Mouse (Mus musculus): ENCODE results near the gene Glud1. TPM values are rescaled to one million over a fixed set of nuclear protein-coding genes. Genes with fewer than 3 reads are reported as not detected.
"Not testable (repeated sequence)": the region's sequence is repeated elsewhere in the genome, so short reads cannot be mapped to it uniquely, and the experiment has no call there.

The Glud1 gene
- polyA plus RNA-seq, 1 experiment, result 305 TPM

DNA sequence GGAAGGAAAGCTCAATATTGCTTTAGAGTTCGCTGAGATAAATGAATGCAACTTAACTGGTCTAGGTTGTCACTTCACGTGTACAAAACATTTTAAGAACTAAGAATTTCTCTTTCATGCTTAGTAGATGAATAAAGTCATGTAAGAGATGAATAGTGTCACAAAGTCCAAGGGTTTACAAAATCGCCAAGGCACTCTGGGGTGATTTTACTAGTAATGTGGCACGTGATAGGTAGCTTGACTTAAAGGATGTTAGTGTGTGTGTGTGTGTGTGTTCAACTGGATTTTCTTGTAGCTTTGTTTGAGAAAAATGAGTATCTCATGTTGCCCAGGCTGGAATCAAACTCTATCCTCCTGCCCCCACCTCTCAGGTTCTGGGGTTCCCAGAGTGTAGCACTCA lies 1.3 kb upstream of the Glud1 start:
- H3K27ac ChIP-seq (ENCODE audit: insufficient read depth, low read length), result peak overlapping the region; percentile 64; the same call in 1 of the 2 replicates
- no peaks in the 10 kb centered on the region for H3K9me3 ChIP-seq (replicated peaks; ENCODE audit: control insufficient read depth, insufficient read depth, low read length, poor library complexity, severe bottlenecking)
- TF ChIP-seq CTCF (IDR thresholded peaks at IDR 0.05; ENCODE audit: low read depth, low read length) (no peak), EP300 (IDR thresholded peaks at IDR 0.05; ENCODE audit: insufficient read depth, low read depth, low read length) (no peak), POLR2A (IDR thresholded peaks at IDR 0.05; ENCODE audit: insufficient read depth, low read length) (no peak)
- H3K4me1 ChIP-seq (ENCODE audit: control insufficient read depth, insufficient read depth, low read length), result no peaks in the 10 kb centered on the region
- H3K9ac ChIP-seq (ENCODE audit: low read depth, poor library complexity, severe bottlenecking), result peak overlapping the region; percentile 90
- no peaks in the 10 kb centered on the region for H3K27me3 ChIP-seq (ENCODE audit: control insufficient read depth, insufficient read depth, low read length, poor library complexity, severe bottlenecking)
- H3K36me3 ChIP-seq (ENCODE audit: control insufficient read depth, insufficient read depth, low read length, poor library complexity, severe bottlenecking), result peaks cover 8% of the 10 kb centered on the region
- H3K4me3 ChIP-seq (ENCODE audit: low read depth, low read length), result no peak overlapping the region; the same call in 1 of the 2 replicates

DNA sequence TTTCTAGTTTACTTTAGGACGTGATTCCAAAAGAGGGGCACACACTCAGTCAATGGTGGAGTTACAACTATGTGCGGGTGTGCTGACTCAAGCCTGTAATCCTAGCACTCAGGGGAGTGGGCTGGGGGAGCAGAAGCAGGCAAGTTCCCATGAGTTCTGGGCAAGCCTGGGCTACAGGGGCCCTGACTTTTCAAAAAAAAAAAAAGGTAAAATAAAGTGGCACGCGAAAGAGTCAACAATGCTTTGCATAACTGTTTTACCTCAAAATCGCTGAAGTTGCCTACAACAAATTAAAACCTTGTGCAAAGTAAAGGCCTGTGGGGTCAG lies 657 bp upstream of the Glud1 start:
- no peaks in the 10 kb centered on the region for H3K27me3 ChIP-seq (ENCODE audit: control insufficient read depth, insufficient read depth, low read length, poor library complexity, severe bottlenecking)
- H3K4me3 ChIP-seq (ENCODE audit: low read depth, low read length), result peak overlapping the region; percentile 83
- no peaks in the 10 kb centered on the region for H3K9me3 ChIP-seq (replicated peaks; ENCODE audit: control insufficient read depth, insufficient read depth, low read length, poor library complexity, severe bottlenecking)
- peak overlapping the region; percentile 90 for H3K9ac ChIP-seq (ENCODE audit: low read depth, poor library complexity, severe bottlenecking)
- peaks cover 11% of the 10 kb centered on the region for H3K36me3 ChIP-seq (ENCODE audit: control insufficient read depth, insufficient read depth, low read length, poor library complexity, severe bottlenecking)
- H3K4me1 ChIP-seq (ENCODE audit: control insufficient read depth, insufficient read depth, low read length), result no peaks in the 10 kb centered on the region
- peak overlapping the region; percentile 95 for H3K27ac ChIP-seq (ENCODE audit: insufficient read depth, low read length)
- no peak for TF ChIP-seq POLR2A (IDR thresholded peaks at IDR 0.05; ENCODE audit: insufficient read depth, low read length)

DNA sequence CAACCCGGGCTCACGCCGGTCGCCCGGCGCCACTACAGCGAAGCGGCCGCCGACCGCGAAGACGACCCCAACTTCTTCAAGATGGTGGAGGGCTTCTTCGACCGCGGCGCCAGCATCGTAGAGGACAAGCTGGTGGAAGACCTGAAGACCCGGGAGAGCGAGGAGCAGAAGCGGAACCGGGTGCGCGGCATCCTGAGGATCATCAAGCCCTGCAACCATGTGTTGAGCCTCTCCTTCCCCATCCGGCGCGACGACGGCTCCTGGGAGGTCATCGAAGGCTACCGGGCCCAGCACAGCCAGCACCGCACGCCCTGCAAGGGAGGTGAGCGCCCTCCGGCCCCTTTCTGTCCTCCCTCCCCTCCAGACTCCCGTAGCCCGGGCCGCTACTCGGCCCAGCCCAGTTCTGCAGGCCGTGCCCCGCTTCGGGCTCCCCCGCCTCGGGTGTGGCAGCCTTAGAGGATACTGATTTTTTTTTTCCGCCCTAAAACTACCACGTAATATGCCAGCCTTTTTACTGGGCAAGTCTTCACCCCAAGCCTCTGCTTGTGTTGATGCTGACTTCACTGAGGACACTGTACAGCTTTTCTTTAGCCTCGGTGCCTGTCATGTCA lies 599 bp downstream of the Glud1 start:
- Histone ChIP-seq H3K4me3 (ENCODE audit: low read depth, low read length) (peak overlapping the region; percentile 78), H3K9ac (ENCODE audit: low read depth, poor library complexity, severe bottlenecking) (peak overlapping the region; percentile 90), H3K36me3 (ENCODE audit: control insufficient read depth, insufficient read depth, low read length, poor library complexity, severe bottlenecking) (peaks cover 17% of the 10 kb centered on the region), H3K9me3 (replicated peaks; ENCODE audit: control insufficient read depth, insufficient read depth, low read length, poor library complexity, severe bottlenecking) (no peaks in the 10 kb centered on the region), H3K27ac (ENCODE audit: insufficient read depth, low read length) (peak overlapping the region; percentile 27), H3K27me3 (ENCODE audit: control insufficient read depth, insufficient read depth, low read length, poor library complexity, severe bottlenecking) (no peaks in the 10 kb centered on the region), H3K4me1 (ENCODE audit: control insufficient read depth, insufficient read depth, low read length) (peaks cover 1% of the 10 kb centered on the region)
- TF ChIP-seq CTCF (IDR thresholded peaks at IDR 0.05; ENCODE audit: low read depth, low read length) (no peak), POLR2A (IDR thresholded peaks at IDR 0.05; ENCODE audit: insufficient read depth, low read length) (no peak), EP300 (IDR thresholded peaks at IDR 0.05; ENCODE audit: insufficient read depth, low read depth, low read length) (no peak)

DNA sequence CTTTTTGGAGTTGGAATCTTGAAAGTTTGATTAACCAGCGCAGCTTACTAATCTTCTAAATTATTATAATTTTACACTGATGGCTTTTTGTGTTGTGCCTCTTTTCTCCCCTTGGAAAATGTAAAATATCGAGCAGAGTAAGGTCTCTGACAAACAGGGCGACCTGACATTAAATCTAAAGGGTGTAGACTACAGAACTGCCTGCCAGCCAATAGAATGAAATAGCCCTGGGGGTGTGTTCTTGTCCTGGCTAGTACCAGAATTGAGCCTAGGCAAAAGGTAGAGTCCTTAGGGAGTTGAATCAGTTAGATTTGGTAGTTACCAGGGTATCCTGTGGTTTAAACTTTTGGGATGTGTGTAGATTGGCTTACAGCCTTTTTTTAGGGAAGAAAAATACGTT lies 1.2 kb downstream of the Glud1 start:
- TF ChIP-seq POLR2A (IDR thresholded peaks at IDR 0.05; ENCODE audit: insufficient read depth, low read length), result no peak
- no peak for TF ChIP-seq EP300 (IDR thresholded peaks at IDR 0.05; ENCODE audit: insufficient read depth, low read depth, low read length)
- TF ChIP-seq CTCF (IDR thresholded peaks at IDR 0.05; ENCODE audit: low read depth, low read length), result no peak
- H3K27ac ChIP-seq (ENCODE audit: insufficient read depth, low read length), result peak overlapping the region; percentile 27
- peaks cover 17% of the 10 kb centered on the region for H3K36me3 ChIP-seq (ENCODE audit: control insufficient read depth, insufficient read depth, low read length, poor library complexity, severe bottlenecking)
- peak overlapping the region; percentile 78 for H3K4me3 ChIP-seq (ENCODE audit: low read depth, low read length)
- H3K9me3 ChIP-seq (replicated peaks; ENCODE audit: control insufficient read depth, insufficient read depth, low read length, poor library complexity, severe bottlenecking), result no peaks in the 10 kb centered on the region
- H3K27me3 ChIP-seq (ENCODE audit: control insufficient read depth, insufficient read depth, low read length, poor library complexity, severe bottlenecking), result no peaks in the 10 kb centered on the region
- peak overlapping the region; percentile 90 for H3K9ac ChIP-seq (ENCODE audit: low read depth, poor library complexity, severe bottlenecking)
- H3K4me1 ChIP-seq (ENCODE audit: control insufficient read depth, insufficient read depth, low read length), result peaks cover 1% of the 10 kb centered on the region

DNA sequence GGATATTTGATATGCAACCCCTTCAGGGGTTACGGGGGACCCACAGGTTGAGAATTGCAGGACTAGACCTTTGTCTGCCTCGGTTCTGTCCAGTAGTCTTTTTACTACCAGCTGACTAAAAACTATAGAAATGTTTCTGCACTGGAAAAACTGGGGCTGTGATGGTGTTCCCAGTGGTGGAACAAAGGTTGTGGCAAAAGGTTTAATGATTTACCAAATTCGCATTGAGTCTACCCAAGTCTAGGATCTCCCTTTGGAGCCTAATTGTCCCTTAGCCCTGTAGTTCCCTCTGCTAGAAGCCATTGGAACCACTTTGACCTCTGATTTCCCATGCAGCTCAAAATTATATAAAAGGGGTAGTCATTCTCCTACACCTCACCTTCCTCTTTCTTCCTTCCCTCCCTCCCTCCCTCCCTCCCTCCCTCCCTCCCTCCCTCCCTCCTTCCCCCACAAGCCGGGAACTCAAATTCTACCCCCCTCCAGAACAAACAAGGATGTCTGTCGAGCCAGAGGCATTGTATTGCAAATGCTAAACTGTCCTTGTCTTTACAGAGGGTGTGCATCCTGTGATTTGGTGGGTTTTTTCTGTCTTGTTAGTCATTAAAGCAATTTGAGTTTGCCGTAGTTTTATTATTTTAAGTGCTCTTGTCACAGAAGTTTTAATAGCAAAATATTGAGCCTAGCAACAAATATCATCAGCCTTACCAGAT lies 2.0 kb downstream of the Glud1 start:
- H3K27ac ChIP-seq (ENCODE audit: insufficient read depth, low read length), result peak overlapping the region; percentile 94
- TF ChIP-seq POLR2A (IDR thresholded peaks at IDR 0.05; ENCODE audit: insufficient read depth, low read length), result no peak
- TF ChIP-seq EP300 (IDR thresholded peaks at IDR 0.05; ENCODE audit: insufficient read depth, low read depth, low read length), result peak; percentile 69
- no peak for TF ChIP-seq CTCF (IDR thresholded peaks at IDR 0.05; ENCODE audit: low read depth, low read length)
- H3K4me1 ChIP-seq (ENCODE audit: control insufficient read depth, insufficient read depth, low read length), result peaks cover 1% of the 10 kb centered on the region
- H3K4me3 ChIP-seq (ENCODE audit: low read depth, low read length), result peak overlapping the region; percentile 78
- no peaks in the 10 kb centered on the region for H3K9me3 ChIP-seq (replicated peaks; ENCODE audit: control insufficient read depth, insufficient read depth, low read length, poor library complexity, severe bottlenecking)
- peak overlapping the region; percentile 90 for H3K9ac ChIP-seq (ENCODE audit: low read depth, poor library complexity, severe bottlenecking)
- no peaks in the 10 kb centered on the region for H3K27me3 ChIP-seq (ENCODE audit: control insufficient read depth, insufficient read depth, low read length, poor library complexity, severe bottlenecking)
- peaks cover 25% of the 10 kb centered on the region for H3K36me3 ChIP-seq (ENCODE audit: control insufficient read depth, insufficient read depth, low read length, poor library complexity, severe bottlenecking)

DNA sequence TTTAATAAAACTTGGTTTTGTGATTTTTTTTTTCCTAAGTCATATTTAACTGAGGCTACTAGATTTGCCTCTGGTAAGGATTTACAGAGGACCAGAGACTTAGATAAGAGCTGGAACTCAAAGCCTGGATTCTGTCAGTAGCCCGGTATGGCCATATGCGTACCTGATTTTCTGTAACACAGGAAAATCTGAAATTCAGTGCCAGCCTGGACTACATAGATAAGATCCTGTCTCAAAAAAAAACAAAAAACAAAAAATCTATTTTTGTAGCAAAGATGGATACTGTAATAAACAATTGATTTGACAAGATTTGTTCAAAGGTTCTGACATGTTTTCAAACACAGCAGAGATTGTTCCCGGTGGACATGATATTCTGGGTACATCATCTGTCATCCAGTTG lies 3.1 kb downstream of the Glud1 start:
- TF ChIP-seq CTCF (IDR thresholded peaks at IDR 0.05; ENCODE audit: low read depth, low read length) (no peak), EP300 (IDR thresholded peaks at IDR 0.05; ENCODE audit: insufficient read depth, low read depth, low read length) (no peak), POLR2A (IDR thresholded peaks at IDR 0.05; ENCODE audit: insufficient read depth, low read length) (no peak)
- Histone ChIP-seq H3K36me3 (ENCODE audit: control insufficient read depth, insufficient read depth, low read length, poor library complexity, severe bottlenecking) (peaks cover 35% of the 10 kb centered on the region), H3K4me1 (ENCODE audit: control insufficient read depth, insufficient read depth, low read length) (peaks cover 1% of the 10 kb centered on the region), H3K9me3 (replicated peaks; ENCODE audit: control insufficient read depth, insufficient read depth, low read length, poor library complexity, severe bottlenecking) (no peaks in the 10 kb centered on the region), H3K27me3 (ENCODE audit: control insufficient read depth, insufficient read depth, low read length, poor library complexity, severe bottlenecking) (no peaks in the 10 kb centered on the region), H3K4me3 (ENCODE audit: low read depth, low read length) (peak overlapping the region; percentile 41; the same call in 1 of the 2 replicates), H3K9ac (ENCODE audit: low read depth, poor library complexity, severe bottlenecking) (peak overlapping the region; percentile 90), H3K27ac (ENCODE audit: insufficient read depth, low read length) (peak overlapping the region; percentile 82; the same call in 1 of the 2 replicates)

DNA sequence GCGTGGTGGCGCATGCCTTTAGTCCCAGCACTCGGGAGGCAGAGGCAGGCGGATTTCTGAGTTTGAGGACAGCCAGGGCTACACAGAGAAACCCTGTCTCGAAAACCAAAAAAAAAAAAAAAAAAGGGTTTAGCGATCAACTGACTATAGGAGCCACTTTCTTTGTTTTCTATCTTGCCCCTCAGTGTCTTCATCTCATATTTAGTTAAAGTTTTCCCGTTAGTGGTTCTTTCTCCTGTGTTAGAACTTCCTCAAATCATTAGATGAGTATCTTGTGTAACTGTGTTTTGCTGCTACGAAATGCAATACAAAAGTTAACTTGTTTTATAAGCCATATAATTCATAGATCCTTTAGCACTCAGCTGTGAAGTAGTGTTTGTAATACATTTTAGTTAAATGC lies 3.9 kb downstream of the Glud1 start:
- not testable (repeated sequence) for H3K9me3 ChIP-seq (replicated peaks; ENCODE audit: control insufficient read depth, insufficient read depth, low read length, poor library complexity, severe bottlenecking); H3K27me3 ChIP-seq (ENCODE audit: control insufficient read depth, insufficient read depth, low read length, poor library complexity, severe bottlenecking); H3K4me1 ChIP-seq (ENCODE audit: control insufficient read depth, insufficient read depth, low read length)
- Histone ChIP-seq H3K27ac (ENCODE audit: insufficient read depth, low read length) (peak overlapping the region; percentile 10; the same call in 1 of the 2 replicates), H3K9ac (ENCODE audit: low read depth, poor library complexity, severe bottlenecking) (peak overlapping the region; percentile 90), H3K4me3 (ENCODE audit: low read depth, low read length) (peak overlapping the region; percentile 41), H3K36me3 (ENCODE audit: control insufficient read depth, insufficient read depth, low read length, poor library complexity, severe bottlenecking) (peaks cover 41% of the 10 kb centered on the region)

Measured in ES-Bruce4 (cell line).